Mouse (Mus musculus) forebrain, embryonic 16.5 days (tissue): ENCODE measurements at regions not wholly inside any gene's neighbourhood (a gene's known extent, or its start where the extent isn't known, plus 50 kb on each side); places are given as distances from the start of the nearest gene placed in this dataset.

Experiments used
- ATAC-seq: fragments of 200-750 bp; cut with Nextera tagmentation; 2 replicates; pipeline ENCODE4 v1.8.0; 2017; ENCODE audit warnings: mild to moderate bottlenecking, moderate library complexity
- H3K27ac ChIP-seq: fragments of 300-500 bp; sonication (generic); 2 replicates; pipeline ENCODE4 v1.5.1; 2014; ENCODE audit warnings: low read length, control low read depth
- H3K27me3 ChIP-seq: fragments of 300-500 bp; sonication (generic); replicated peaks from 2 replicates; pipeline ENCODE4 v1.6.1; 2014; ENCODE audit warnings: low read length; ENCODE audit not compliant: control insufficient read depth, insufficient read depth
- H3K36me3 ChIP-seq: fragments of 300-500 bp; sonication (generic); 2 replicates; pipeline ENCODE4 v1.6.1; 2014; ENCODE audit not compliant: control insufficient read depth, insufficient read depth
- H3K4me1 ChIP-seq: fragments of 300-500 bp; sonication (generic); replicated peaks from 2 replicates; pipeline ENCODE4 v1.6.1; 2014; ENCODE audit warnings: low read length; ENCODE audit not compliant: control insufficient read depth, insufficient read depth
- H3K4me2 ChIP-seq: fragments of 300-500 bp; sonication (generic); 2 replicates; pipeline ENCODE4 v1.6.1; 2014; ENCODE audit warnings: mild to moderate bottlenecking, low read length, control low read depth
- H3K4me3 ChIP-seq: fragments of 300-500 bp; sonication (generic); replicated peaks from 2 replicates; pipeline ENCODE4 v1.5.1; 2014; ENCODE audit warnings: mild to moderate bottlenecking, low read length, control low read depth
- H3K9ac ChIP-seq: fragments of 300-500 bp; sonication (generic); replicated peaks from 2 replicates; pipeline ENCODE4 v1.6.1; 2014; ENCODE audit warnings: low read depth, low read length, control low read depth
- H3K9me3 ChIP-seq: fragments of 300-500 bp; sonication (generic); 2 replicates; pipeline ENCODE4 v1.6.1; 2016; ENCODE audit warnings: low read length; ENCODE audit not compliant: control insufficient read depth
- WGBS: fragments of 180-500 bp; shearing (Covaris S2); extraction: QIAGEN DNeasy Blood & Tissue Kit; methylation state at CpG from one replicate; pipeline ENCODE4 v1.1.7; 2014; 5-methylcytosine and 5-hydroxymethylcytosine counted together

- no peaks in the 10 kb centered on the region for H3K4me1 ChIP-seq
- no peak overlapping the region for H3K27ac ChIP-seq
- no peak overlapping the region for H3K4me2 ChIP-seq
- no peaks in the 10 kb centered on the region for H3K9me3 ChIP-seq
- no peak overlapping the region for H3K9ac ChIP-seq
- H3K4me3 ChIP-seq: no peak overlapping the region
- WGBS: 32% methylated on average over 2 of the region's 2 CpGs
- no peaks in the 10 kb centered on the region for H3K27me3 ChIP-seq
- H3K36me3 ChIP-seq: no peaks in the 10 kb centered on the region
- peak; percentile 59 for ATAC-seq
Measured at GRCm38 (mm10) chr6:8831204-8831603, 52.9 kb upstream of the Ica1 start.

- no peaks in the 10 kb centered on the region for H3K4me1 ChIP-seq
- H3K4me2 ChIP-seq: no peak overlapping the region
- H3K27ac ChIP-seq: no peak overlapping the region
- no peaks in the 10 kb centered on the region for H3K36me3 ChIP-seq
- no peaks in the 10 kb centered on the region for H3K9me3 ChIP-seq
- H3K9ac ChIP-seq: no peak overlapping the region
- H3K4me3 ChIP-seq: no peak overlapping the region
- H3K27me3 ChIP-seq: no peaks in the 10 kb centered on the region
- 92% methylated on average over 1 of the region's 1 CpGs for WGBS
- no peak for ATAC-seq
Measured at GRCm38 (mm10) chr6:8832924-8833323, 54.6 kb upstream of the Ica1 start.

GRCm38 (mm10) chr6:8853657-8854056 lies 75.4 kb upstream of the Ica1 start:
- no peak for ATAC-seq

DNA sequence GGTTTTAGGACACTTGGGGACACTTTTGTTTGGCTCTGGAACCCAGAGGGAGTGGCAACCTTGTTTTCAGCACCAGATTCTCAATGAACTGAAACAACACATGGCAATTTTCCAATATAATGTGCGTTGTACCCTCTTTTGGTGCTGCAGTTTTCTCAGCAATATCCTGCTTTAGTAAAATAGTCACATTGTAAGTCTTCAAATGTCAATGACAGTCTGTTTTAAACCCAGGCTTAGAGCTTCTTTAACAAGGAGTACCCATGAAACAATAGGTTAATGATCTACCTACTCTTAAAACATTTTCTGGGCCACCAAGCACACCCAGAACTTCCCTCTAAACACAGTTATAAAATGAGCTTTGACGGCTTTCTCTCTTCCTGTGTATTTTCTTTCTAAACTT lies 82.3 kb upstream of the Ica1 start:
- H3K4me1 ChIP-seq: 0 out of 2 replicates have a peak, but pooled peaks cover 4% of the 10 kb centered on the region
- H3K27me3 ChIP-seq: no peaks in the 10 kb centered on the region
- no peak overlapping the region for H3K4me2 ChIP-seq

More at GRCm38 (mm10) chr6:8853657-8854056, 75.4 kb upstream of the Ica1 start:
- Histone ChIP-seq H3K9me3 (no peaks in the 10 kb centered on the region), H3K4me3 (no peak overlapping the region), H3K27me3 (no peaks in the 10 kb centered on the region), H3K9ac (no peak overlapping the region), H3K27ac (no peak overlapping the region), H3K36me3 (no peaks in the 10 kb centered on the region), H3K4me2 (no peak overlapping the region), H3K4me1 (no peaks in the 10 kb centered on the region)
- WGBS: 88% methylated on average over 5 of the region's 5 CpGs

DNA sequence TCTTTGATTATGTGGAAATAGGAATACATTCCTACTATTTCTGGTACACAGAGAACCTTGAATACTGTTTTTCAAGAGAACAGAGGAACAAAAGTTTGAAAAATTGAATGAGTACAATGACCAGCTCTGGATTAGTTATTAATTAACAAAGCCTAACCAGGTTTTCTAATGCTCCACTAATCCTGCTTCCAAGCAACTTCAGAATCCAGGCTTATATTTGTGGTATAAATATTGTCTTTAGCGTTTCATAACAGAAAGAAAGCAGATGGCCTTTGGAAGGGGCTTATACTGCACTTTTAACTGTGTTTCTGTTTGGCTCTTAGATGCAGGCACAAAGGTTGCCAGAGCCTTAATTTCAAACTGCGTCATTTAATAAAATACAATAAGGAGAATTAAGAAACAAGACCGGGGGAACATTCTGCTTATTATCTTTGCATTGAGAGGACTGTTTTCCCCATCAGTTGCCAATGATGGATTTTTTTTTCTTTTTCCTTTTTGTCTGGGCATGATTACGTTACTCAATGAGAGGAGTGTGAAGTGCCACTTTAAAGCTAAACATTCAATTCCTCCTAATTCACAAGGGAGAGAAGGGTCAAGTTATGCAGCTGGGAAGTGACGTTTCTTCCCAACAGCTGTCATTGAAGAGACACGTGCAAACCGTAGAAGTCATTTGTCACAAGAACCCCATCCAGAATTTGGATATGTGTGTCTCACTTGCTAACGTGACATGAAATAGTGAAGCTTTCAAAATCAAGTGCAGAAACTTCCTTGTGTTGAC lies 84.2 kb upstream of the Nxph1 start:
- no peak overlapping the region for H3K4me3 ChIP-seq
- H3K27me3 ChIP-seq: no peaks in the 10 kb centered on the region
- H3K4me2 ChIP-seq: no peak overlapping the region
- H3K27ac ChIP-seq: no peak overlapping the region
- no peaks in the 10 kb centered on the region for H3K36me3 ChIP-seq
- 22% methylated on average over 8 of the region's 8 CpGs for WGBS
- no peak overlapping the region for H3K9ac ChIP-seq
- peak; percentile 52; the same call in 1 of the 2 replicates for ATAC-seq
- H3K4me1 ChIP-seq: 0 out of 2 replicates have a peak, but pooled peaks cover 4% of the 10 kb centered on the region
- no peaks in the 10 kb centered on the region for H3K9me3 ChIP-seq

More for the DNA sequence above, 82.3 kb upstream of the Ica1 start:
- H3K4me3 ChIP-seq: no peak overlapping the region
- no peak overlapping the region for H3K27ac ChIP-seq
- no peak overlapping the region for H3K9ac ChIP-seq
- ATAC-seq: no peak
- no peaks in the 10 kb centered on the region for H3K9me3 ChIP-seq
- H3K36me3 ChIP-seq: no peaks in the 10 kb centered on the region
- WGBS: 66% methylated on average over 2 of the region's 2 CpGs

DNA sequence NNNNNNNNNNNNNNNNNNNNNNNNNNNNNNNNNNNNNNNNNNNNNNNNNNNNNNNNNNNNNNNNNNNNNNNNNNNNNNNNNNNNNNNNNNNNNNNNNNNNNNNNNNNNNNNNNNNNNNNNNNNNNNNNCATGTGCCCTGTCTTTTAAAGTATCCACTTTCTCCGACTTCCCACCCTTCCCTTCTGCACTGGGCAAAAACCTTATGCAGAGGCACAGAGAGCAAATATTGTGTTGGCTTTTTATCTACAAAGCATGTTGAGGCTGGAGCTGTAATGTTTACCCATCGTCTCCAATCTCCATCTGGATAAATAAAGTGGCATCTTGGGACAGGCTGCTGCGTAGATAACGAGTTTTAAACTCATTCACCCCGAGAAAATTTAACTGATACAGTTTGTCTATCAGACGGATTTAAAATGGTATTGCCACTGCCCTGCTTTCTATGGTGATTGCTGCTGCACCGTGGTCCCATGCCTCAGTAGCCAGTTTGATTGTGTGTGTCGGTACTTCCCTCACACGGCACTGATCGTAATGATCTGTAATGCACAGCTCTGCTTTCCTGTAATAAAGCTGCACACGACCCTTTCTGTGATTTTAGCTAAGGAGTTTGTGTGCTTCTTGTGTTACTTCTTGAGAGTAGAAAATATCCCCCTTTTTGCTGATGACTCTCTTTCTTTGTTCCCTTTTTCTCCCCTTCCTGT lies 70.7 kb upstream of the Nxph1 start:
- 0 out of 2 replicates have a peak, but pooled peaks have one; percentile 20 for ATAC-seq
- Histone ChIP-seq H3K4me2 (peak overlapping the region; percentile 16; the same call in 1 of the 2 replicates), H3K4me3 (no peak overlapping the region), H3K9ac (no peak overlapping the region), H3K9me3 (no peaks in the 10 kb centered on the region), H3K27me3 (no peaks in the 10 kb centered on the region), H3K36me3 (no peaks in the 10 kb centered on the region), H3K27ac (no peak overlapping the region), H3K4me1 (0 out of 2 replicates have a peak, but pooled peaks cover 3% of the 10 kb centered on the region)
- WGBS: 29% methylated on average over 11 of the region's 11 CpGs

DNA sequence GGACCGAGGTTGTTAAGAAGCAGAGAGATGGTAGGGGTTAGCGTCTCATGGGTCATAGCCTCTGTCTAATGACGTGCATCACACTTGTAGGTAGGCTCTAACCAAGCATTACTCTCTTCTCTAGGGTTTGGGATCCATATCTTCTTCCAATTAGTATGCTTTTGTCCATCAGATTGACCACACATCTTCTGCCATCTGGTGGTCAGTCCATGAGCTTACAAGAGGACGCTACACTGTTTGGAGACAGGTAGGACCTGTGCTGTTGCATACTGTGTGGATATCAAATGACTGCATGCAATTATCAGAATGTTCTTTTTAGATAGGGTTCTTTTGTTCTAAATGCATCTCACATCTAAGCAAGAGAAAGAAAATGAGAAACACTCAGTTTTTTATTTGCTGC lies 54.6 kb upstream of the Nxph1 start:
- 76% methylated on average over 4 of the region's 4 CpGs for whole genome bisulfite sequencing
- no peaks in the 10 kb centered on the region for H3K9me3 ChIP-seq

DNA sequence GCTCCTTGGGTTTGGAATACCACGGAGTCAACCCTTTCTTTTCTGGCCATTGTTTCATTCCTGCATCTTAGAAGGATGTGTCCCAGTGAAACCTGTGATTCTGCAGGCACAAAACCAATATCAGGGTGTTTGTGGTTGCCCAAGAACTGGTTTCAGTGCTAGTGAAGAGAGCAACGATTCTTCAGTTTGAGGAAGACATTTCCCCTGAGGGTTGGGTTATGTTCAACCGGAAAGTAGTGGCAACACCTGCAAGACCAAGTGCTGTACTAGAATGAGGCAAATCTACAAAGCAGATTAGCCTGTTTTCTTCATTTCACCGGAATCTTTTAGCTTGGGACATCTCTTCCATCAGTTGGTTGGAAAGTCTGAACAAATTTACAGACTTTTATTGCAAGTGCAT lies 52.1 kb upstream of the Nxph1 start:
- no peaks in the 10 kb centered on the region for H3K36me3 ChIP-seq
- WGBS: 92% methylated on average over 4 of the region's 4 CpGs
- no peak overlapping the region for H3K4me2 ChIP-seq
- H3K4me3 ChIP-seq: no peak overlapping the region
- peaks cover 16% of the 10 kb centered on the region for H3K4me1 ChIP-seq
- no peaks in the 10 kb centered on the region for H3K27me3 ChIP-seq
- ATAC-seq: no peak
- no peak overlapping the region for H3K9ac ChIP-seq
- H3K9me3 ChIP-seq: no peaks in the 10 kb centered on the region
- no peak overlapping the region for H3K27ac ChIP-seq

More for the DNA sequence above, 54.6 kb upstream of the Nxph1 start:
- no peak overlapping the region for H3K27ac ChIP-seq
- no peak overlapping the region for H3K4me2 ChIP-seq
- H3K4me3 ChIP-seq: no peak overlapping the region
- no peak for ATAC-seq
- H3K9ac ChIP-seq: no peak overlapping the region
- no peaks in the 10 kb centered on the region for H3K27me3 ChIP-seq
- peaks cover 7% of the 10 kb centered on the region for H3K4me1 ChIP-seq
- no peaks in the 10 kb centered on the region for H3K36me3 ChIP-seq

DNA sequence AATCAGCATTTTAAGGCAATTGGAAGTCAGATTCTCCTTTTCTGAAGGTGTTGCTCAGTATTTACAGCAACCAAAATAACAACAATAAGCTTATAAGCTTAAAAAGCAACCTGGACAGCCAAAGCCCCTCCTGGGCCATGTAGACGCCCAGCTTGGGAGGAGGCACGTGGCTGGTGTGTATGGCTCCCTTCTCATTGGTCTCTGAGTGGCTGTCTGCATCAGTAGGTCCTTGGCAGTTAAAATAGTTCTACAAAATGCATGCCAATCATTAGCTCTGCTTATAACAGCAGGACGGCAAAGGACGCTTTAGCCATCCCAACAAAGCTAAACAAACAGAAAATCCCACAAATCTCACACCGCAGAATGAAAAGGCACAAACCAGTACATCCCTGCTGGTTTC lies 51.4 kb upstream of the Nxph1 start:
- Histone ChIP-seq H3K9ac (no peak overlapping the region), H3K27me3 (no peaks in the 10 kb centered on the region), H3K27ac (peak overlapping the region; percentile 7; the same call in 1 of the 2 replicates), H3K9me3 (no peaks in the 10 kb centered on the region), H3K4me3 (no peak overlapping the region), H3K4me2 (no peak overlapping the region), H3K36me3 (no peaks in the 10 kb centered on the region), H3K4me1 (peaks cover 16% of the 10 kb centered on the region)
- WGBS: 21% methylated on average over 5 of the region's 5 CpGs
- peak; percentile 77 for ATAC-seq
